Comparison of ENCODE assay signal across 21 mouse cellular contexts in genomic region chr11:116176010-116176409, GRCm38 (mm10).
"Had no signal": no experiment of that assay in that cellular context is flagged by ENCODE, and none has a peak within 500 bp of the region (broad histone marks: within the 10 kb centered on the region; RNA-seq: fewer than 3 reads in every experiment).

No protein-coding gene starts in this region.

- ATAC-seq: intestine, embryonic 16.5 days; lung, postnatal 0 days; midbrain, embryonic 15.5 days had no signal

- H3K4me1 ChIP-seq: limb, embryonic 10.5 days; limb, embryonic 13.5 days; liver, embryonic 13.5 days; midbrain, embryonic 12.5 days; midbrain, embryonic 15.5 days; neural tube, embryonic 12.5 days; neural tube, embryonic 15.5 days; stomach, embryonic 15.5 days had no signal

- DNase-seq: kidney, adult 18-20 months; kidney, postnatal 36 days; layer of hippocampus, postnatal 36 days; liver; liver, embryonic 13.5 days; lung, embryonic 14.5 days; right cerebral cortex, adult 18-20 months; right cerebral cortex, postnatal 14 days; spleen, adult 18-20 months; thymus, postnatal 25 days had no signal

- H3K4me2 ChIP-seq: limb, embryonic 13.5 days; liver, embryonic 13.5 days; lung, embryonic 14.5 days; midbrain, embryonic 12.5 days; midbrain, embryonic 15.5 days; neural tube, embryonic 12.5 days; neural tube, embryonic 15.5 days; stomach, embryonic 15.5 days had no signal

- H3K9me3 ChIP-seq: limb, embryonic 10.5 days; limb, embryonic 13.5 days; liver, embryonic 13.5 days; midbrain, embryonic 12.5 days; midbrain, embryonic 15.5 days; neural tube, embryonic 12.5 days; neural tube, embryonic 15.5 days; stomach, embryonic 15.5 days had no signal

- H3K9ac ChIP-seq: limb, embryonic 13.5 days; liver, embryonic 13.5 days; lung, embryonic 14.5 days; midbrain, embryonic 12.5 days; midbrain, embryonic 15.5 days; neural tube, embryonic 12.5 days; neural tube, embryonic 15.5 days; stomach, embryonic 15.5 days had no signal

- H3K27me3 ChIP-seq: limb, embryonic 13.5 days; liver, embryonic 13.5 days; midbrain, embryonic 12.5 days; midbrain, embryonic 15.5 days; neural tube, embryonic 12.5 days; neural tube, embryonic 15.5 days; stomach, embryonic 15.5 days had no signal

- H3K27ac ChIP-seq: left cerebral cortex, adult 2 months; limb, embryonic 10.5 days; limb, embryonic 13.5 days; liver, embryonic 13.5 days; macrophage; midbrain, embryonic 12.5 days; midbrain, embryonic 15.5 days; neural tube, embryonic 12.5 days; neural tube, embryonic 15.5 days; stomach, embryonic 15.5 days had no signal

- H3K4me3 ChIP-seq: left cerebral cortex, adult 2 months; limb, embryonic 10.5 days; limb, embryonic 13.5 days; liver, embryonic 13.5 days; midbrain, embryonic 12.5 days; midbrain, embryonic 15.5 days; neural tube, embryonic 12.5 days; neural tube, embryonic 15.5 days; stomach, embryonic 15.5 days had no signal
